Mouse (Mus musculus): ENCODE results near the gene Faiml.

Gene Faiml

GRCm38 (mm10) chr9:99237139-99237538 lies at the start of gene Faiml:
Gene Faiml (minus strand): TSS chr9:99237239.
- no peak for DNase-seq (ENCODE audit: extremely low spot score)

GRCm38 (mm10) chr9:99258891-99259290 lies 21.9 kb upstream of the Faiml start:
- DNase-seq (ENCODE audit: extremely low spot score) = no peak

- no peak for DNase-seq (ENCODE audit: extremely low spot score)
Observed at GRCm38 (mm10) chr9:99256821-99257220, 19.8 kb upstream of the Faiml start.

- DNase-seq (ENCODE audit: extremely low spot score) = no peak
Observed at GRCm38 (mm10) chr9:99256206-99256605, 19.2 kb upstream of the Faiml start.

- DNase-seq (ENCODE audit: extremely low spot score) = no peak
Observed at GRCm38 (mm10) chr9:99253861-99254260, 16.8 kb upstream of the Faiml start.

GRCm38 (mm10) chr9:99248906-99249305 lies 11.9 kb upstream of the Faiml start:
- DNase-seq (ENCODE audit: extremely low spot score) = no peak

GRCm38 (mm10) chr9:99248304-99248703 lies 11.3 kb upstream of the Faiml start:
- no peak for DNase-seq (ENCODE audit: extremely low spot score)

- no peak for DNase-seq (ENCODE audit: extremely low spot score)
Observed at GRCm38 (mm10) chr9:99243895-99244293, 6.9 kb upstream of the Faiml start.

- peak; percentile 96 for DNase-seq (ENCODE audit: extremely low spot score)
Observed at GRCm38 (mm10) chr9:99243190-99243894, 6.3 kb upstream of the Faiml start, which contains the start of gene Cep70. Gene Cep70 (plus strand): TSS chr9:99243367.

- no peak for DNase-seq (ENCODE audit: extremely low spot score)
Observed at GRCm38 (mm10) chr9:99242533-99243189, 5.6 kb upstream of the Faiml start.

- DNase-seq (ENCODE audit: extremely low spot score) = peak; percentile 71
Observed at GRCm38 (mm10) chr9:99242035-99242434, 5.0 kb upstream of the Faiml start.

GRCm38 (mm10) chr9:99240571-99240970 lies 3.5 kb upstream of the Faiml start:
- DNase-seq (ENCODE audit: extremely low spot score) = no peak

GRCm38 (mm10) chr9:99239256-99239655 lies 2.2 kb upstream of the Faiml start:
- DNase-seq (ENCODE audit: extremely low spot score) = no peak

- no peak for DNase-seq (ENCODE audit: extremely low spot score)
Observed at GRCm38 (mm10) chr9:99238276-99238675, 1.2 kb upstream of the Faiml start.

GRCm38 (mm10) chr9:99229450-99229849 lies 7.6 kb downstream of the Faiml start:
- no peak for DNase-seq (ENCODE audit: extremely low spot score)

GRCm38 (mm10) chr9:99224583-99224982 lies 12.5 kb downstream of the Faiml start:
- DNase-seq (ENCODE audit: extremely low spot score) = no peak

- no peak for DNase-seq (ENCODE audit: extremely low spot score)
Observed at GRCm38 (mm10) chr9:99221636-99222035, 15.4 kb downstream of the Faiml start.

GRCm38 (mm10) chr9:99217999-99218719 lies 18.9 kb downstream of the Faiml start:
- peak; percentile 64 for DNase-seq (ENCODE audit: extremely low spot score)

- no peak for DNase-seq (ENCODE audit: extremely low spot score)
Observed at GRCm38 (mm10) chr9:99216182-99216581, 20.9 kb downstream of the Faiml start.

GRCm38 (mm10) chr9:99212643-99213042 lies 24.4 kb downstream of the Faiml start:
- DNase-seq (ENCODE audit: extremely low spot score) = no peak

GRCm38 (mm10) chr9:99183043-99183670 lies 53.9 kb downstream of the Faiml start:
- DNase-seq (ENCODE audit: extremely low spot score) = no peak

GRCm38 (mm10) chr9:99182121-99182520 lies 54.9 kb downstream of the Faiml start:
- DNase-seq (ENCODE audit: extremely low spot score) = no peak

Data from embryo, embryonic 9.5 days (tissue).